Mouse (Mus musculus): ENCODE data around the gene 1700018B08Rik.

DNA sequence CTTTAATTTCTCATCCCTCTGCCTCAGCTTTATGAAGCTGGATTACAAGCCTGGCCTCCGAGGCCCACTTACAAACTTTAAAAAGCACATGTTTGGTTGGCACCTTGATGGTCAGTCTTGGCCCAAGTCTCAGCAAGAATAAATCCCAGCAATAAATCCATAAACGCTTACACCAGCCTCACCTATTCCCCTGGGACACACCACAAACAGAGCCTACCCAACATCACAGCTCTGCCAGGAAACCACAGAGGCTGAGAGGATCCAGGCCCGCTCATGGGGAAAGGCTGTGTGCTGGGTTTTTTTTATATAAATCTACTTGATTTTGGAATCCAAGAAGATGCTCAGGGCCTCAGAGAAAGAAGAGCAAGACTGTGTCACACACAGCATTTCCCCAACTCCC is 31.5 kb upstream of the 1700018B08Rik start:
- no peak for TF ChIP-seq ZNF384 (IDR thresholded peaks at IDR 0.05; ENCODE audit: low read depth, low read length)
- TF ChIP-seq HCFC1 (IDR thresholded peaks at IDR 0.05; ENCODE audit: borderline replicate concordance, insufficient read depth, low read length): no peak

All from ES-E14 (cell line).